Mouse (Mus musculus) brain, embryonic 14.5 days (tissue): Measurements from ENCODE around the gene Edn2.

Source experiments
- CTCF ChIP-seq: fragments of 200-500 bp; IDR thresholded peaks from 2 replicates; pipeline ENCODE4 v1.5.1; 2012; ENCODE audit warnings: inconsistent platforms, mild to moderate bottlenecking, moderate library complexity, borderline replicate concordance; ENCODE audit not compliant: insufficient read depth, insufficient read length; ENCODE audit errors: extremely low read depth
- POLR2A ChIP-seq: fragments of 200-500 bp; IDR thresholded peaks from 2 replicates; pipeline ENCODE4 v1.6.1; 2012; ENCODE audit warnings: mild to moderate bottlenecking, inconsistent platforms, borderline replicate concordance; ENCODE audit not compliant: poor library complexity, insufficient read depth, insufficient read length, severe bottlenecking; ENCODE audit errors: extremely low read depth

DNA sequence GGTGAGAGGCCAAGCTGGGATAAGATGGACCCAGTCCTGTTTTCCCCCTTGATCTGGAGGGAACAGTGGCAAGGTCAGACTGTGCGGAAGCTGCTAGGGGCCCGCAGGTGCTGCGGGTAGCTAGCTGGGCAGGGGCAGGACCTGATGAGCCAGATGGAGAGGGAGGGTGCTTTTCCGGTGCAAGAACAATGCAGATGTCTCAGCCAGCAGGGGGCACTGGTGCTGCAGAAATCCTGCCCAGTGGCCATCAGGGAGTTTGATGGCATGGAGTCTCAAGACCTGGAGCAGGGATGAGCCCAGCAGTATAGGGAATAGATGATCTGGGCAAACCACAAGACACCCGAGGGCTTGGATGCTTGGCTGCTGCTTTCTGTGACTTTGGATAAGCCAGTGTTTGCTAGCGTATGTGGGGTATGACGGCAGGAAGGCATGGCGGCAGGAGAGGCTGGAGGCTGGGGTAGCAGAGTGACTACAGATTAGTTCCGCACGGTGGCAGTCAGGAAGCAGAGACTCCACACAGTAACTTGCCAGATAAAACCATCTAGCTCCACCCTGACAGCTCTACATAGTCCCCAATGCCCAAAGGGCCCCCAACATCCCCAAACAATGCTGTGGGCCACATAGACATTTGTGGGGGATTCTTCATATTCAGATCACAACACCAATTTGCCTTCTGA lies 55.0 kb downstream of the Edn2 start:
- TF ChIP-seq POLR2A (no peak), CTCF (peak; percentile 79)
